Mouse (Mus musculus) urinary bladder, postnatal 25 days (tissue): ENCODE results near the gene Magi3.

Experiments used
- DNase-seq: peaks from one replicate; pipeline ENCODE4 v3.0.0; 2022; ENCODE audit warnings: low spot score

The Magi3 gene

GRCm38 (mm10) chr3:104220295-104220965 is at the start of gene Magi3:
Gene Magi3 (minus strand): TSS chr3:104220374.
- peak; percentile 89 for DNase-seq

GRCm38 (mm10) chr3:104264530-104265145 is 44.5 kb upstream of the Magi3 start:
- no peak for DNase-seq

DNA sequence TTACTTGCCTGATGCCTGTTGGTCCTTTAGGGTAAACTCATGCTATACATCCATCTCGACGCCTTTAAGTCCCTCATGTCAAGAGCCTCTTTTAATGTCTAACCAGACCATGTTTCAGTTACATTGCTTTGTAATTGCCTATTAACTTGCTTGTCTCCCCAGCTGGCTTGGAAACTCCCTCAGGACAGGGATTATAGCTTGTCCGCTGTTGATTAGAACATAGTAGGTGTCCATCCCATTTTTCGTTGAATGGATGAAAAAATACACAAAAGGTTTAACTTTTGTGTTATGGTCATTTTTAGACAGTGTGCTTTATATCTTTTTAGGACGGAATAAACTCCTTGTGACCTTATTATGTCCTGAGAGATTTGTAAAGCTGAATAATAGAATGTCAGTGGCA is 40.0 kb upstream of the Magi3 start:
- no peak for DNase-seq

GRCm38 (mm10) chr3:104259168-104259567 is 39.0 kb upstream of the Magi3 start:
- DNase-seq = no peak

GRCm38 (mm10) chr3:104257041-104257440 is 36.9 kb upstream of the Magi3 start:
- no peak for DNase-seq

DNA sequence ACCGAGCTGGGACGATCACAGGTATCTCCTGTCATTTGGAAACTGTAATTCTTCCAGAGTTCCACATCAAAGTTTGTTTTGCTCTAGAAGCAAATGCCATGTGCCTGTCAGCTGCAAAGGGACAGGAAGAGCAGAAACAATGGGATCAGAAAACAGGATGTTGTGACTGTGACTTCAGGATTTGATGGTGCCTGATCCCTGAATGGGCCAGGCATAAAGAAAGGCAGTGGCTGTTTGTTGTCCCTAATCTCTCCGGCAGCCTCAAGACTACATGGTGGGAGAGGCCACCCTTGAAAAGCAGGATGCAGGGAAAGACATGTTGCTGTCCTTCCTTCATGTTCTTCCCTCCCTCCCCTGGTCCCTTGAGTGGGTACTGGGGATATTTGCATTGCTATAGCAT is 33.6 kb upstream of the Magi3 start:
- no peak for DNase-seq

DNA sequence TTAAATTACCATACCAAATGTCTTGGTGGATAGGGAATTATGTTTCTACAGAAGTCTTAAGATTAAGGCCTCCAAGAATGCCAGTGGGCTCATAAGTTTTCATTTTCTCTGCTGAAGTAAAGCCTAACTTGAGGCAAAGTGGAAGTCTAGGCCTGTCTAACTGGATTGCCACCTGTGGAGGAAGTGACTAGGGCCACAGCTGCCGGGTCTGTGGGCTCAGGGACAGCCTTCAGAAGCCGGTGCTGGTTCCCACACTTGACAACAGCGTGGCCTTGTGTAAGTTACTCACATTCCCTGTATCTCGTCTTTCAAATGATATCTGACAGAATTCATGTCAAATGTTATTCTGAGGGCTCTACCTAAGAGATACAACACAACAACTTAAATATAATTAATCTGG is 27.7 kb upstream of the Magi3 start:
- no peak for DNase-seq

GRCm38 (mm10) chr3:104247057-104247456 is 26.9 kb upstream of the Magi3 start:
- no peak for DNase-seq

- DNase-seq = no peak
Measured at GRCm38 (mm10) chr3:104244373-104244772, 24.2 kb upstream of the Magi3 start.

GRCm38 (mm10) chr3:104243972-104244371 is 23.8 kb upstream of the Magi3 start:
- no peak for DNase-seq

DNA sequence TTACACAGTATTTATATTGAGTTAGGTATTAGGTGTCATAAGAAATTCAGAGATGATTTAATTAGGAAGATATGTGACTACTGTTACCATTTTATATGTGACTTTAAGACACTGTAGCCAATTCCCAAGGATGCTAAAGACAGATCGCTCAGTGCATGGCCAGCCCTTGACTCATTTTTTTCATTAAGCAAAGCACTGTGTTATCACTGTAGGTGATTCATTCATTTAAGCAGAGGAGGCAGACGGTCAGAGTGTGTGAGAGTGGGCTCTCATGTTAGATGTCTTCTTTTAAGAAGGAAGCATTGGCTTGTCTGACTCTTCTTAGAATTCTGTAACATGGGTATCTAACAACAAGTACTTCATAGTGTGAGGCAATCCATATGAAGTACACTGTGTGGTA is 19.6 kb upstream of the Magi3 start:
- no peak for DNase-seq

GRCm38 (mm10) chr3:104239376-104239775 is 19.2 kb upstream of the Magi3 start:
- no peak for DNase-seq

- no peak for DNase-seq
Measured at GRCm38 (mm10) chr3:104237846-104238440, 17.8 kb upstream of the Magi3 start.

DNA sequence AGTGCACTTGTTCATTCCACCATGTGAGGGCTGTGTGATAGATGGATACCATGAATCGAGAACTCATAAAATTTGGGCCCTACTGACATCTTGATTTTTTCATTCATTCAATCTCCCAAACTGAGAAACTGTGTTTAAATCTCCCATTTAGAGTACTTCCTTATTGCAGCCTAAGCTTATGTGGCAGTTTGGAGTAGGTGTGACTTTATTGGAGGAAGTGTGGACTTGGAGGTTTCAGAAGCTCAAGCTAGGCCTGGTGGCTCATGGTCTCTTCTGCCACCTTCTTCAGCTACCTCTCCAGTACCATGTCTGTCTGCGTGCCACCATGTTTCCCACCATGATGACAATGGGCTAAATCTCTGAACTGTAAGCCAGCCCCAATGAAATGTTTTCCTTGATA is 15.9 kb upstream of the Magi3 start:
- DNase-seq = no peak

DNA sequence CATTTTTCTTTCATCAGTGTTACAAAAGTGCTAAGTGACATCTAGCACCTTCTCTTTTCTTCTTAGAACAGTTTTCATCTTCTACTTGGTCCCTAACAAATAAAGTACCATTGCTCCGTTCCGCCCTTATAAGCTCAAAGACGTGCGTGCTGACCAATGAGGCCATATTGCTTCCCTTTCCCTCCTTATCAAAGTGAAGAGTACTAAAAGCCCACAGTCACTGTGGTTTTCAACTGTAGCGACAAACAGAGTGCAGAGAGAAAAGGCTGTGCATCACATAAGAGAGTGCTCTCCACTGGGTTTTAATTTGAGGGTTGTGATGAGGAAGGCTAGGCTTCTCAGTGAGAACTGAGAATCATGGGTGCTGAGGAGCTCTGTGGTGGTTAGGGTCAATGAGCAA is 14.9 kb upstream of the Magi3 start:
- no peak for DNase-seq

- no peak for DNase-seq
Measured at GRCm38 (mm10) chr3:104233366-104234312, 13.5 kb upstream of the Magi3 start.

- DNase-seq = no peak
Measured at GRCm38 (mm10) chr3:104227438-104228111, 7.4 kb upstream of the Magi3 start.

DNA sequence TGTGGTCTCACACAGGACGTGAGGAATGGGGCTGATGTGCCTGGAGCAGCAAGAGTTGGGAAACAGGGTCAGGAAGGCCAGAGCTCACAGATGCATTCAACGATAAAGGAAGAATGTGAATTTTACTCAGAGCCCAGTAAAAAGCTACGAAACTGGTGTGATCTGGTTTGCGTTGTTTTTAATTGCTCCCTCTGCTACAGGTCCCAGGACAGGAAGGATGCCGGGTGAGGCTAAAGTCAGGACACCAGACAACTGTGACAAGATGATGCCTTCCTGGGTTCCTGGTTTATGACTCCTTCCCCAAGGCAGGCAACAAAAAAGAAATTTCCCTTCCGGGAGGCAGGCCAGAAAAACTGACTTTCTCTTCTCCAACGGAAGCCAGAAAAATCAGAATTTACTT is 6.6 kb upstream of the Magi3 start:
- no peak for DNase-seq

DNA sequence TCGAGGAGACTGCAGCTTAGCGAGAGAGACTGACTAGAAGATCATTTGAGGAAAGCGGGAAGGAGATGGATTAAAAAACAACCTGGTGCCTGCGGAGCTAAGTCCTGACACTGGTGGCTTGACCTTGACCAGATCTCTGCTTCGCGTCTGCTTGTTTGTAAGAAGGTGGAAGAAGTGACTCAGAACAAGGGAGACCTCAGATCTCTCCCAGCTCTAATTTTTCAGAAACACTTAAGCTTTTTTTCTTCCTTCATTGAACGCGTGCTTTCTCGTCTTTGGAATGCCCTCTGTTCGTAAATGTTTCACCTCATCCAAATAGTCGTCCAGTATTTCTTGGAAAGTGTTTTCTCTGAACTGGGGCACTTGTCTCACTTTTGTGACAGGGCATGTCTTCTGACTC is 982 bp upstream of the Magi3 start:
- DNase-seq = no peak

DNA sequence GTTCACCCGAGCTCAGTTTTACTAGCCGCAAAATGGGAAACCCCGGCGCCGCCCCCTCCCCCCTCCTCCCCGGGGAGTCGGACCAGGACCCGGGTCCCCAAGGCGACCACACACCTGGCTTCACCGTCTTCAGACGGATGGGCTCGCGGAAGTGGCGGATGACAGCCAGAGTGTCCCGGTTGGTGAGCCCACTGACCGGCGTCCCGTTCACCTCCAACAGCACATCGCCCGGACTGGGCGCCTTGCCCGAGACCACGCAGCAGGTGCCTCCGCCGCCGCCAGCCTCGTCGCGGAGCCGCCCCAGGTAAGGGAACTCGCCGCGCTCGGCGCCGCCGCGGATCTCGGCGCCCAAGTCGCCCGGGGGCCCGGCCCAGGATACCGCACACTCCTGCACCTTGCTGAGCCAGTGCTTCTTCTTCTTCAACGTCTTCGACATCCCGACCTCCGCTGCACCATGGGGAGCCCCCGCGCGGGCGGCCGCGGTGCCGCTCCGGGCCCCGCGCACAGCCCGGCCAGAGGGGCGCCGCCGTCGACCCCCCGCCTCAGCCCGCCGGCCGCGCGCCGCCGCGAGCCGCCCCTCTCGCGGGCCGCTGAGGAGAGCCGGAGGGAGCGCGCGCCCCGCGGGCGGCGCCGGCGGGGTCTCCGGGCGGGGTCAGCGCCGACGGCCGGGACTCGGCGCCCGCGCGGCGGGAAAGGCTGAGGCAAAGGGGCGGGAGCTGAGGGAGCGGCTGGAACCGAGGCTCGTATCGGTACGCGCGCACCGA is 461 bp downstream of the Magi3 start:
- peak; percentile 45 for DNase-seq

DNA sequence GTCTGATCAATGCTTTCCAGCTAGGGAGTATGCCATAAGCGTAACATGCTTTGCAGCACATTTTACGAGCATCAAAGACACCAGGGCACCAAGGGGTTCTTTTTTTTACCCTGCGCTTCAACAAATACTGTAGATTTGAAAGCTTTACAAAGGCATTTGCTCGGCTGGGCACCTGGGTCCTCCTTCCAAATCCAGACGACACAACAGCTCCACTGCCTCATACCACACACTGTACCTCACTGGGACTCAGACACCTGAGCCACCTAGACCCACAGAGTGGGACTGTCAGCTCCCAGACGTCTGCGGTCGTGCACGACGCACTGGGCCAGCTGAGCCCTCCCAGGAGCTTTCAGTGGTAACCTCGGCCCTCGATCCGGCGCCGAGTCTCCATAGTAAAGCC is 1.2 kb downstream of the Magi3 start:
- DNase-seq = no peak
